Mouse (Mus musculus) liver, postnatal 0 days (tissue): ENCODE data around the gene Tbxa2r.

Experiments used
- CTCF ChIP-seq: sonication (generic); IDR thresholded peaks from 2 replicates; pipeline ENCODE4 v1.5.1; 2016; ENCODE audit warnings: antibody characterized with exemption, low read depth
- EP300 ChIP-seq: IDR thresholded peaks from 2 replicates; pipeline ENCODE4 v1.6.1; 2016; ENCODE audit warnings: antibody characterized with exemption, low read depth, mild to moderate bottlenecking

GRCm38 (mm10) chr10:81294442-81294841, 34.1 kb upstream of the Tbxa2r start:
- TF ChIP-seq CTCF (no peak), EP300 (no peak)
